Mouse (Mus musculus): ENCODE results near the gene Trio.

DNA sequence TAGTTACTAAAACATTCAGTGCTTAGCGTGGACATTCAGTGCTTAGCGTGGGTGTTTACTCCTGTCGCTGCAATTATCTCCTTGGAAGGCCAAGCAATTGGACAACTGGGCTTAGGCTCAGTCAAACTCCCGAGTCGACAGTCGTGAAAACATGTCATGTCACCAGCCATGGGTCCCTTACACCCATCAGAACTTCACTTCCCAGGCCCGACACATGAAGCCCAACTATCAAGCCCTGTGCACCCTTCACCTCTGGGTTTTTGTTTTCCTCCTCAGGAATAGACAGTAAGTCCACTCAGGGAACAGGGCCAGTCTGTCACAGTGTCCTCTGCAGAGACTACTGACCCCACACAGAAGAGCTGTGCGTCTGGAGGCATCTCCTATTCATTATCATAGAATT lies 84.2 kb downstream of the Trio start:
- TF ChIP-seq CTCF (IDR thresholded peaks at IDR 0.05; ENCODE audit: borderline replicate concordance, insufficient read depth, low read depth, low read length) (no peak), POLR2A (IDR thresholded peaks at IDR 0.05; ENCODE audit: borderline replicate concordance, insufficient read depth, low read length) (no peak)
